Mouse (Mus musculus) MEL (cell line): Measurements from ENCODE around the gene Snrpc. TPM values are rescaled to one million over a fixed set of nuclear protein-coding genes. Genes with fewer than 3 reads are reported as not detected.
A peak's percentile ranks its signal among the peaks of the same experiment; 100 is the strongest.

Experiments
- DNase-seq: peaks from one replicate; pipeline ENCODE4 v3.0.0; 2011; ENCODE audit warnings: low read depth, low spot score
- H3K27ac ChIP-seq: 2 replicates; pipeline ENCODE4 v1.5.1; 2012; ENCODE audit warnings: low read depth, mild to moderate bottlenecking, control low read depth, low read length, moderate library complexity; ENCODE audit not compliant: control insufficient read depth
- H3K27me3 ChIP-seq, 2 experiments: fragments of 150-350 bp in 1 of 2; sonication (generic) in 1 of 2; 2 replicates each; pipeline ENCODE4 v1.6.1; 2012; ENCODE audit warnings: low read length in 2 of 2, mild to moderate bottlenecking in 2 of 2, improper control_type of control experiment in 1 of 2, moderate library complexity in 1 of 2; ENCODE audit not compliant: insufficient read depth in 2 of 2, control insufficient read depth in 1 of 2
- H3K36me3 ChIP-seq, 2 experiments: 2 replicates each; pipeline ENCODE4 v1.6.1; 2012 to 2014; ENCODE audit warnings: low read length in 2 of 2, improper control_type of control experiment in 1 of 2, inconsistent platforms in 1 of 2, mild to moderate bottlenecking in 1 of 2; ENCODE audit not compliant: insufficient read depth in 2 of 2, control insufficient read depth in 1 of 2
- H3K4me1 ChIP-seq, 2 experiments: fragments of 150-350 bp in 1 of 2; sonication (generic) in 1 of 2; 2 replicates each; pipeline ENCODE4 v1.6.1; 2012; ENCODE audit warnings: low read length in 2 of 2, improper control_type of control experiment in 1 of 2, mild to moderate bottlenecking in 1 of 2; ENCODE audit not compliant: insufficient read depth in 2 of 2, control insufficient read depth in 1 of 2
- H3K4me3 ChIP-seq, 2 experiments: fragments of 150-350 bp in 1 of 2; sonication (generic) in 1 of 2; 2 replicates each; pipeline ENCODE4 v1.5.1; 2012; ENCODE audit warnings: low read depth in 2 of 2, low read length in 2 of 2, mild to moderate bottlenecking in 2 of 2, moderate library complexity in 2 of 2, control low read depth in 1 of 2, improper control_type of control experiment in 1 of 2; ENCODE audit not compliant: control insufficient read depth in 1 of 2, insufficient read depth in 1 of 2
- H3K79me2 ChIP-seq: 2 replicates; pipeline ENCODE4 v1.6.1; 2012; ENCODE audit warnings: mild to moderate bottlenecking, low read length, moderate library complexity; ENCODE audit not compliant: control insufficient read depth, poor library complexity, insufficient read depth
- H3K9ac ChIP-seq: 2 replicates; pipeline ENCODE4 v1.6.1; 2012; ENCODE audit warnings: low read depth, mild to moderate bottlenecking, control low read depth, low read length, moderate library complexity; ENCODE audit not compliant: control insufficient read depth, poor library complexity, severe bottlenecking
- H3K9me3 ChIP-seq: fragments of 150-350 bp; sonication (generic); replicated peaks from 2 replicates; pipeline ENCODE4 v1.6.1; 2012; ENCODE audit warnings: mild to moderate bottlenecking, low read length, improper control_type of control experiment, moderate library complexity; ENCODE audit not compliant: insufficient read depth
- BHLHE40 ChIP-seq: IDR thresholded peaks from 2 replicates; pipeline ENCODE4 v1.6.1; 2012; ENCODE audit warnings: low read depth, mild to moderate bottlenecking, inconsistent platforms, low read length, improper control_type of control experiment, borderline replicate concordance
- CHD2 ChIP-seq: IDR thresholded peaks from 2 replicates; pipeline ENCODE4 v1.6.1; 2011; ENCODE audit warnings: low read length, improper control_type of control experiment
- CTCF ChIP-seq, 3 experiments: IDR thresholded peaks in 2 of 3; conservative IDR thresholded peaks in 1 of 3; 2 replicates each; pipeline ENCODE4 v1.5.1; 2011 to 2012; ENCODE audit warnings: low read length in 3 of 3, low read depth in 2 of 3, mild to moderate bottlenecking in 2 of 3, improper control_type of control experiment in 1 of 3, inconsistent platforms in 1 of 3, mixed read lengths in 1 of 3, moderate library complexity in 1 of 3; ENCODE audit not compliant: control insufficient read depth in 1 of 3, insufficient read depth in 1 of 3, poor library complexity in 1 of 3, severe bottlenecking in 1 of 3
- E2F4 ChIP-seq: IDR thresholded peaks from 2 replicates; pipeline ENCODE4 v1.6.1; 2011; ENCODE audit warnings: low read depth, low read length, improper control_type of control experiment, borderline replicate concordance
- ELF1 ChIP-seq: IDR thresholded peaks from 2 replicates; pipeline ENCODE4 v1.6.1; 2014; ENCODE audit warnings: low read depth, mild to moderate bottlenecking, inconsistent platforms, low read length, improper control_type of control experiment, moderate library complexity
- ETS1 ChIP-seq: IDR thresholded peaks from 2 replicates; pipeline ENCODE4 v1.6.1; 2012; ENCODE audit warnings: low read depth, mild to moderate bottlenecking, inconsistent platforms, low read length, improper control_type of control experiment, moderate library complexity
- GABPA ChIP-seq: IDR thresholded peaks from 2 replicates; pipeline ENCODE4 v1.6.1; 2012; ENCODE audit warnings: low read depth, mild to moderate bottlenecking, inconsistent platforms, low read length, improper control_type of control experiment, moderate library complexity
- HCFC1 ChIP-seq: IDR thresholded peaks from 2 replicates; pipeline ENCODE4 v1.6.1; 2012; ENCODE audit warnings: low read depth, mild to moderate bottlenecking, inconsistent platforms, low read length, improper control_type of control experiment, moderate library complexity
- JUND ChIP-seq: IDR thresholded peaks from 2 replicates; pipeline ENCODE4 v1.6.1; 2011; ENCODE audit warnings: low read depth, mild to moderate bottlenecking, improper control_type of control experiment, low read length
- KAT2A ChIP-seq: conservative IDR thresholded peaks from 2 replicates; pipeline ENCODE4 v1.6.1; 2012; ENCODE audit warnings: low read depth, low read length, improper control_type of control experiment, inconsistent platforms
- MAFK ChIP-seq: IDR thresholded peaks from 2 replicates; pipeline ENCODE4 v1.6.1; 2011; ENCODE audit warnings: low read depth, mild to moderate bottlenecking, low read length, improper control_type of control experiment, borderline replicate concordance
- MEF2A ChIP-seq: IDR thresholded peaks from 2 replicates; pipeline ENCODE4 v1.6.1; 2014; ENCODE audit warnings: low read depth, mild to moderate bottlenecking, inconsistent platforms, low read length, improper control_type of control experiment; ENCODE audit not compliant: poor library complexity, insufficient replicate concordance, severe bottlenecking; ENCODE audit errors: extremely low read depth
- MXI1 ChIP-seq: IDR thresholded peaks from 2 replicates; pipeline ENCODE4 v1.6.1; 2011; ENCODE audit warnings: mild to moderate bottlenecking, low read depth, low read length, improper control_type of control experiment
- MYB ChIP-seq: IDR thresholded peaks from 2 replicates; pipeline ENCODE4 v1.6.1; 2011; ENCODE audit warnings: mild to moderate bottlenecking, low read depth, low read length, improper control_type of control experiment
- NELFE ChIP-seq: IDR thresholded peaks from 2 replicates; pipeline ENCODE4 v1.6.1; 2011; ENCODE audit warnings: low read depth, low read length, improper control_type of control experiment
- POLR2A ChIP-seq, 2 experiments: IDR thresholded peaks; 2 replicates each; pipeline ENCODE4 v1.6.1; 2011 to 2012; ENCODE audit warnings: low read length in 2 of 2, mild to moderate bottlenecking in 2 of 2, control low read depth in 1 of 2, improper control_type of control experiment in 1 of 2, low read depth in 1 of 2, moderate library complexity in 1 of 2; ENCODE audit not compliant: control insufficient read depth in 1 of 2, insufficient read depth in 1 of 2, poor library complexity in 1 of 2
- POLR2AphosphoS2 ChIP-seq: IDR thresholded peaks from 2 replicates; pipeline ENCODE4 v1.6.1; 2011; ENCODE audit warnings: low read length, improper control_type of control experiment
- POLR2AphosphoS5 ChIP-seq: IDR thresholded peaks from 2 replicates; pipeline ENCODE4 v1.6.1; 2012; ENCODE audit warnings: low read depth, borderline replicate concordance, mild to moderate bottlenecking, inconsistent platforms, low read length, moderate library complexity, mixed read lengths
- RAD21 ChIP-seq: IDR thresholded peaks from 2 replicates; pipeline ENCODE4 v1.6.1; 2011; ENCODE audit warnings: mild to moderate bottlenecking, low read depth, low read length, improper control_type of control experiment
- RCOR1 ChIP-seq: IDR thresholded peaks from 2 replicates; pipeline ENCODE4 v1.6.1; 2012; ENCODE audit warnings: low read depth, mild to moderate bottlenecking, inconsistent platforms, low read length, improper control_type of control experiment
- SIN3A ChIP-seq: IDR thresholded peaks from 2 replicates; pipeline ENCODE4 v1.6.1; 2012; ENCODE audit warnings: low read length, improper control_type of control experiment, inconsistent platforms
- TAL1 ChIP-seq: IDR thresholded peaks from 2 replicates; pipeline ENCODE4 v1.6.1; 2012; ENCODE audit warnings: mild to moderate bottlenecking, inconsistent platforms, low read length, moderate library complexity, mixed read lengths
- TBP ChIP-seq: IDR thresholded peaks from 2 replicates; pipeline ENCODE4 v1.8.0; 2011; ENCODE audit warnings: low read depth, low read length, improper control_type of control experiment
- UBTF ChIP-seq: IDR thresholded peaks from 2 replicates; pipeline ENCODE4 v1.6.1; 2012; ENCODE audit warnings: low read depth, mild to moderate bottlenecking, inconsistent platforms, low read length, improper control_type of control experiment, moderate library complexity, borderline replicate concordance; ENCODE audit not compliant: insufficient read depth
- USF1 ChIP-seq: IDR thresholded peaks from 2 replicates; pipeline ENCODE4 v1.6.1; 2014; ENCODE audit warnings: low read depth, mild to moderate bottlenecking, inconsistent platforms, low read length, improper control_type of control experiment, moderate library complexity
- ZC3H11A ChIP-seq: IDR thresholded peaks from 2 replicates; pipeline ENCODE4 v1.6.1; 2012; ENCODE audit warnings: low read depth, mild to moderate bottlenecking, inconsistent platforms, low read length, improper control_type of control experiment
- ZKSCAN1 ChIP-seq: IDR thresholded peaks from 2 replicates; pipeline ENCODE4 v1.6.1; 2012; ENCODE audit warnings: low read depth, mild to moderate bottlenecking, inconsistent platforms, low read length, improper control_type of control experiment, moderate library complexity
- ZMIZ1 ChIP-seq: IDR thresholded peaks from 2 replicates; pipeline ENCODE4 v1.6.1; 2012; ENCODE audit warnings: low read depth, mild to moderate bottlenecking, inconsistent platforms, low read length, improper control_type of control experiment, moderate library complexity
- ZNF384 ChIP-seq: IDR thresholded peaks from 2 replicates; pipeline ENCODE4 v1.6.1; 2012; ENCODE audit warnings: low read depth, mild to moderate bottlenecking, inconsistent platforms, low read length, improper control_type of control experiment
- polyA plus RNA-seq, 2 experiments: library from polyadenylated mRNA; stranded (reverse) in 1 of 2; unstranded in 1 of 2; fragments of >175 nt in 1 of 2; fragments of >200 nt in 1 of 2; gene quantifications; 2 replicates each; pipeline versions ENCODE4 v1.2.1 to v1.2.4; 2012; ENCODE audit warnings: low replicate concordance in 2 of 2, low read depth in 1 of 2; ENCODE audit not compliant: insufficient read length in 2 of 2, insufficient read depth in 1 of 2, missing spikeins in 1 of 2
- total RNA-seq: library from RNA; depleted of rRNA; stranded (reverse); fragments of 300-350 nt; gene quantifications from 2 replicates; pipeline ENCODE4 v1.2.3, GENCODE M21; 2012

Gene Snrpc
- total and polyA plus RNA-seq, 3 experiments: 217 to 227 TPM; not detected in 1

DNA sequence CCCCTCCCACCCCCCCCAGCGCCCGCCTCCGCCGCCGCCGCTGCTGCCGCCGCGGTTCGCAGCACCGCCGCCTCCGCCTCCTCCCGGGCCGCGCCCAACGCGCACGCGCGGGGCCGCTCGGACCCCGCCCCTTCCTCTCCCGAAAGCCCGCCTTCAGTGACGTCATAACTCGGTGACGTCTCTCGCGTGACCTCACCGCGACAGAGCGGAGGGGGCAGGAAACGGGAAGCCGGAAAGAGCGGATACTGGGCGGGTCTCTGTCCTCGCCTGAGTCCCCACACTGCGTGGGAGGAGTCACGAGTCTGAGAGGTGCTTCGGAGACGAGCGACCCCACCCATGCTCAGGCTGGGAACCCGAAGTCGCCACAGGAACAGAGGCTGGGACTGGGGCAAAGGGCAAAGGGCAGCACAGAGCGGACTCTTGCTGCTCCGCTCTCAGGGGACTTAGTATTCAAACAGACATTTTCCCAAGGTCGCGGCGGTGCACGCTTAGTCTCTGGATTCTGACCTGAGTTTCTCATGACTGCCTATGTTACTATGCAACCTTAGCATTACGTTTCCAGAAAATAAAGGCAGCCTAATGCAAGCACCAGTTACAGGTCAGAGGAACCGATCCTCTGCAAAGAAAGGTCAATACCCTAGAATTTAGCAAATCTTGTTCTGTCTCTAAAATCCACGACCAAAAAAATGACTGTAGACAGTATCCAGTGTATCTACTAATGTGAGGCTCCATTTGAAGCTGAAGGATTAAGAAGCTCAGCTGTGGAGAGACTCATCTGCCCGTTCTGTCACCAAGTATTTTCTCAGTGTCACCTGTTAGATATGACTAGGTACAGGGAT is 17.2 kb upstream of the Snrpc start, which contains the start of gene D17Wsu92e (continued):
- no peak for TF ChIP-seq RAD21
- TF ChIP-seq ZMIZ1: peak; percentile 45
- TF ChIP-seq KAT2A: peak; percentile 74; the same call in 1 of the 2 replicates
- 0 out of 2 replicates have a peak, but pooled peaks have one; percentile 23 for TF ChIP-seq TBP
- TF ChIP-seq MXI1: peak; percentile 79
- no peak for TF ChIP-seq MAFK
- no peak for TF ChIP-seq MEF2A
- no peak for TF ChIP-seq MYB
- peak; percentile 93 for TF ChIP-seq ETS1
- peak; percentile 44; the same call in 1 of the 2 replicates for TF ChIP-seq POLR2AphosphoS2
- peak; percentile 65 for TF ChIP-seq USF1
- TF ChIP-seq GABPA: peak; percentile 90; the same call in 1 of the 2 replicates

DNA sequence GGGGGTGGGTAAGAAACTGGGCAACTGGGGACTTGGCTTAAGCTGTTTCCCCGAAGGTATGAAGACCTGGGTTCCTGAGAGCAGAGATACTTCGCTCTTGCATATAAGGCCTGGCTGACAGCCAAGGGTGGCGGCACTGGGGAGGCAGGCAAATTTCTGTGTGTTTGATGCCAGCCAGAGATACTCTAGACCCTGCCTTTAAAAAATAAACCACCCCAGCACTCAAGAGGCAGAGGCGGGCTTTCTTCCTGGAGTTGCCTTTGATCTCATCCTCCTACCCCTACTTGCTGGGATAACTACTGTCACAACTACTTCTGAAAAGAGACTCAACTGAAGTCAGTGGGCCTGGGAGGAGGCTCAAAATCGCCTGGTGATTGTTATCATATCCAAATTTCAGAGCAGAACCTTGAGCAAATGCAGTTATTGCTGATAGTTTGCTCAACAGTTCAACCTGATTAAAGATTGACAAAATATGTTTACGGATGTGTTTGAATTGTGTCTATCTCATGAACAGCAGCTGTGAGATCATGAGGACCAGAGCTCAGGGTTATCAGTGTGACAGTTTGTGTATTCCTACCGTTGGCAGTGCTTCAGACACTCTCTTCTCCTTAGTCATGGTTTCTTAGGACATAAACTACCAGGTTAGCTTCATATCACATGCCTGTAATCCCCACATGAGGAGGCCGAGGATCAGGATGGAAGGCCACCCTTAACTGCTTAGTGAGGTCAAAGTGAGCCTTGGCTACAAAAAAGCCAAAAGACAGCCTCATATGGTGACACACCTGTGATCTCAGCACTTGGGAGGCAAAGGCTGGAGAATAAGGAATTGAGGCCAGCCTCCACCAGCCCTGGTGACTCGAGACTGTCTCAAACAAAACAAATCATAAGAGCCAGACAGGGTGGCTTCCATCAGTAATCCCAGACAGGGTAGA is 16.3 kb upstream of the Snrpc start:
- Histone ChIP-seq H3K9me3 (no peaks in the 10 kb centered on the region), H3K27ac (peak overlapping the region; percentile 93), H3K79me2 (peaks cover 36% of the 10 kb centered on the region), H3K9ac (peak overlapping the region; percentile 81), H3K36me3 (peaks cover 0 to 27% of the 10 kb centered on the region in 2 experiments; a peak in 2 of 4 replicates), H3K4me1 (peaks cover 9 to 19% of the 10 kb centered on the region in 2 experiments), H3K27me3 (no peaks in the 10 kb centered on the region), H3K4me3 (peak overlapping the region; percentile 77 to 79)
- peak; percentile 89 for DNase-seq
- 0 out of 2 replicates have a peak, but pooled peaks have one; percentile 15 for TF ChIP-seq ZNF384
- TF ChIP-seq CTCF (IDR thresholded peaks at IDR 0.05 in 2 of 3, conservative IDR thresholded peaks at IDR 0.05 in 1 of 3; ENCODE audit: control insufficient read depth in 1 of 3, insufficient read depth in 1 of 3, low read depth in 2 of 3, low read length in 3 of 3, poor library complexity in 1 of 3, severe bottlenecking in 1 of 3): no peak
- 0 out of 2 replicates have a peak, but pooled peaks have one; percentile 21 for TF ChIP-seq E2F4
- TF ChIP-seq ELF1: 0 out of 2 replicates have a peak, but pooled peaks have one; percentile 15
- TF ChIP-seq ETS1: peak; percentile 99
- TF ChIP-seq RAD21: no peak
- TF ChIP-seq JUND: peak; percentile 39; the same call in 1 of the 2 replicates
- peak; percentile 63; the same call in 1 of the 2 replicates for TF ChIP-seq BHLHE40
- peak; percentile 94 for TF ChIP-seq SIN3A
- TF ChIP-seq ZMIZ1: no peak; the same call in 1 of the 2 replicates
- peak; percentile 69 for TF ChIP-seq HCFC1
- 0 out of 2 replicates have a peak, but pooled peaks have one; percentile 74 for TF ChIP-seq MAFK
- TF ChIP-seq TAL1: peak; percentile 73
- TF ChIP-seq CHD2: peak; percentile 26; the same call in 1 of the 2 replicates
- 0 out of 4 replicates have a peak, but pooled peaks of 1 of the 2 experiments have one; percentile 22 for TF ChIP-seq POLR2A (IDR thresholded peaks at IDR 0.05; ENCODE audit: control insufficient read depth in 1 of 2, insufficient read depth in 1 of 2, low read depth in 1 of 2, low read length in 2 of 2, poor library complexity in 1 of 2)
- no peak for TF ChIP-seq ZKSCAN1
- peak; percentile 84 for TF ChIP-seq RCOR1
- 0 out of 2 replicates have a peak, but pooled peaks have one; percentile 54 for TF ChIP-seq NELFE
- TF ChIP-seq ZC3H11A: 0 out of 2 replicates have a peak, but pooled peaks have one; percentile 1
- TF ChIP-seq MXI1: peak; percentile 72
- no peak for TF ChIP-seq UBTF
- TF ChIP-seq POLR2AphosphoS5: no peak
